Mouse (Mus musculus): Measurements from ENCODE around the gene Cacna2d3.

Cacna2d3 gene

GRCm38 (mm10) chr14:29391489-29391888 lies 330.2 kb downstream of the Cacna2d3 start:
- DNase-seq (ENCODE audit: low spot score in 2 of 2) = no peak

DNA sequence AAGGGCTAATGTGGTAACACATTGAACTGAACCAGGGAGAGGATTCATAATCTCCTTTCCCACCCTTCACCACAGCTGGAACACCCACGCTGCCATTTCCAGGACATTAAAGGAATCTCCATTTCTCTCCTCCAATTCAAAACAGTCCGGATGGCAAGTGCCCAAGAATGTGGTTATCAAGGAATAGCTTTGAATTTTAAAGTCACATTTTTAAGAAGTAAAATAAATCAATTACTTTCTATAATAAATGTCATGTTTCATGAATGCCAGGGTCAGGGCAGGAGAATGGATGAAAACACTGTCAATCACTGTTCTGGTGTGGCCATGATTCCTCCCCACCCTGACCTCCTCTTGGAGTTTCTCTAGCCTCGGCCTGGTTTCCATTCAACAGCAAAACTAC lies 333.9 kb downstream of the Cacna2d3 start:
- no peak for DNase-seq (ENCODE audit: low spot score in 2 of 2)

DNA sequence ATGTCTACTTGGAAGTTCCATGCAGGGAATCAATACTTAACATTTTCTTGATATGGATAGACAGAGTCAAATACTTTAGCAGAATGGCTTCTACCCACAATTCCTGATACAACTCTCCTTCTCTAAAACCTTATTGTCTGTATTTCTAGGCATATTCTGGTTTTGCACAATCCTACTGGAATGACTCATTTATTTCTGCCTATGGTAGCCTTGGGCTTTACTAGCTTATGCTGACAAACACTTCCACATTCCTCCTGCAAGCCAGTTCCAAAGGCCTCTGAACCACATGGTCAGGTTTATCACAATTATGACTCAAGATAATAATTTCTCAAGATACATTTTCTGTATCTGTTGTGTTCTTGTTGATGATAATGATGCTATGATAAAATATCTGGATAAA lies 336.2 kb downstream of the Cacna2d3 start:
- DNase-seq (ENCODE audit: low spot score in 2 of 2) = no peak

GRCm38 (mm10) chr14:29382786-29383185 lies 338.9 kb downstream of the Cacna2d3 start:
- DNase-seq (ENCODE audit: low spot score in 2 of 2) = no peak

- no peak for DNase-seq (ENCODE audit: low spot score in 2 of 2)
Measured at GRCm38 (mm10) chr14:29366911-29367310, 354.8 kb downstream of the Cacna2d3 start.

- no peak for DNase-seq (ENCODE audit: low spot score in 2 of 2)
Measured at GRCm38 (mm10) chr14:29362448-29362847, 359.2 kb downstream of the Cacna2d3 start.

DNA sequence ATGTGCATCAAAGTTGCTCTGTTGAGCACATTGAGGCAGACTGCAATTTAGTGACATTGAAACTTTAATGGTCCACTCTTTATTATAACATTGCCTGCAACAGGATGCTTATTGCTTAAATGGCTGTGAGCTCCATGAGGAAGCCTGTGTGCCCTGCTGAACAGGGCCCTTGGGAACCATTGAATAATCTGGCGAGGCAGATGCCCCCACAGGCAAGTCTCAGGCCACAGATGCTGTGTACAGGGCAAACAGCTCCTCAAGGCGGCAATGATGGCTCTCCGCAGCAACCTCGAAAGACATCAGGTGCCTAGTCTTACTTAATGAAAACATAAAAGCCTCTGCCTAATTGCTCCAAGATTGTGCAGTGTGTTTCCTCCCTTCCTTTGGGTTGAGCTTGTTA lies 371.0 kb downstream of the Cacna2d3 start:
- no peak for DNase-seq (ENCODE audit: low spot score in 2 of 2)

- DNase-seq (ENCODE audit: low spot score in 2 of 2) = no peak
Measured at GRCm38 (mm10) chr14:29341581-29341980, 380.1 kb downstream of the Cacna2d3 start.

GRCm38 (mm10) chr14:29340728-29341127 lies 380.9 kb downstream of the Cacna2d3 start:
- DNase-seq (ENCODE audit: low spot score in 2 of 2) = no peak

DNA sequence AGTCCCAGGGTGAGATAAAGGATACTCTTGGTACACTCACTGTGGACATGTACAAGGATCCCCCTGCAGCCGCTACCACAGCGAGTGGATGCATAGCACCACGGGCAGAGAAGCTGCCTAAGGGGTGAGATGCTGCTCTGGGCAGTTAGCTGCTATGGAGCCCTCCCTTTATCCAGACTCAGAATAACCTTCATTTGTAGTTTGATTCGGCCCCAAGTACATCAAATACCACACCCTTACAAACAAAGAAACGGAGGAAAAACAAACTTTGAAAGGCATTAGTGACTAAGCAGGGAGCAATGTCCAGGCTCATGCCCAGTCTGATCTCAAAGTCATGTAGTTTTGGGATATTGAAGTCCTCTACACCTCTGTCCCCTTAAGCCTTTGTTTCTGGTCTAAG lies 386.8 kb downstream of the Cacna2d3 start:
- no peak for DNase-seq (ENCODE audit: low spot score in 2 of 2)

- no peak for DNase-seq (ENCODE audit: low spot score in 2 of 2)
Measured at GRCm38 (mm10) chr14:29334216-29334615, 387.4 kb downstream of the Cacna2d3 start.

GRCm38 (mm10) chr14:29324430-29324782 lies 397.3 kb downstream of the Cacna2d3 start:
- no peak for DNase-seq (ENCODE audit: low spot score in 2 of 2)

DNA sequence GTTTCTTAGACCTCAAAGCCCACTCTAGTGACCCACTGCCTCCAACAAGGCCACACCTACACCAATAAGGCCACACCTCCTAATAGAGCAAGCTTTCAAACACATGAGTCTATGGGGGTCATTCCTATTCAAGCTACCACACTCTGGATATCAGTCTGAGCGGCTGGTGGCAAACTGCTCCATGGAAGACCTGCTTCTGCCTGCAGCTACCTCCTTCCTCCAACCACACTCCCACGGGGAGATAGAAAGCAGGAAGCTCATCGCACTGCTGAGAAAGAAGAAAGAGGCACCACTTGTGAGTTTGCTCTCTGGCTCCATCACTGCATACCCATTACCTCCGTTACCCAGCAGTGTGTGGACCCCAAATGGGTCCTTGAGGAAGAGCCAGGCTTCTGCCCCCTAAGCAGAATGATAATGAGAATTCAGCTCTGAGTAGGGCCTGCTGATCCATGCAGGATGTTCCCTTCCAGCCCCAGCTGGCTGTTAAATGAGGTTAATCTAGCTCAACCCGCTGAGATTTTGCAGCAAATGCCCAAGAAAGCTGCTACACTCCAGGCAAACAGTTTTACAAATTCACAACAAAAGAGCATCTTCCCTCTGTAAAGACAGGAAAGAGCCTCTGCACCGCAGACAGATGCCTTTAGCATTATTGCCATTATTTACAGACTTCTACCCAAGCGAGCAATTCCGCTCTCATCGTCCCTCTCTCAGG lies 397.8 kb downstream of the Cacna2d3 start:
- DNase-seq (ENCODE audit: low spot score in 2 of 2) = no peak

DNA sequence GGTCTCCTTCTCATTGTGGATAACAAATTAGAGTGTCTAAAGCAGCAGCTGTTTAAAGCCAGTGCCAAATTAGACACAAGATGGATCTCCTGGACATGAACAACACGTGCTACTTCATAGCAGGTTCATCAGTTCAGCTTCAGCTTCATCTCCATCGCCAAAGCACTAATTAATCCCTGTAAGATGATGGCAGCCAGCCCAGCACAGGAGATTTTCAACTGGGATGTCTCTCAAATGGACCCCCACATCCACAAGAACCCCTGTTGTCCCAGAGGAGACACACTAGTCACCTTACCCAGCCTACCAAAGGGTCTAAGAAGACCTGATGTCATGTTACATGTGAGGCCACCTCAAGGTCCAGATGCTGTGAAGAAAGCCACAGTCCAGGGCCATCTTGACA lies 408.2 kb downstream of the Cacna2d3 start:
- DNase-seq (ENCODE audit: low spot score in 2 of 2) = no peak

DNA sequence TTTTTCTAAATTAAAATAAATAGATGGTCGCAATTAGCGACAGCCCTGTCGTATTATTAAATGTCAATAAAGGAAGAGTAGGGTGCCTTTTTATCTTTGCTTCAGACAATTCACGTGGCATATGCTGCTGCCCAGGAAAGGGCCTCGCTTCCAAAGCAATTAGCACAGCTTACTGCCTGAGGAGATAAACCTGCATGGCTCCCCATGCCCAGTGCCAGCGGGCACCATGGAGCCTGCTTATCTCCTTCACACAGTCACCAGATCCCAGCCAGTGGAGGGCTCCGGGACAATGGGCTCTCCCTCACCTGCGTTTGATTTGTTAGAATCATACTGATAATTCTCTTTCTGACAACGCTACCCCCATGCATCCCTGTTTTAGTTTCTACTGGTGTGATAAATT lies 416.0 kb downstream of the Cacna2d3 start:
- DNase-seq (ENCODE audit: low spot score in 2 of 2) = no peak

- DNase-seq (ENCODE audit: low spot score in 2 of 2) = no peak
Measured at GRCm38 (mm10) chr14:29296185-29296754, 425.4 kb downstream of the Cacna2d3 start.

GRCm38 (mm10) chr14:29278901-29279300 lies 442.8 kb downstream of the Cacna2d3 start:
- DNase-seq (ENCODE audit: low spot score in 2 of 2) = no peak

DNA sequence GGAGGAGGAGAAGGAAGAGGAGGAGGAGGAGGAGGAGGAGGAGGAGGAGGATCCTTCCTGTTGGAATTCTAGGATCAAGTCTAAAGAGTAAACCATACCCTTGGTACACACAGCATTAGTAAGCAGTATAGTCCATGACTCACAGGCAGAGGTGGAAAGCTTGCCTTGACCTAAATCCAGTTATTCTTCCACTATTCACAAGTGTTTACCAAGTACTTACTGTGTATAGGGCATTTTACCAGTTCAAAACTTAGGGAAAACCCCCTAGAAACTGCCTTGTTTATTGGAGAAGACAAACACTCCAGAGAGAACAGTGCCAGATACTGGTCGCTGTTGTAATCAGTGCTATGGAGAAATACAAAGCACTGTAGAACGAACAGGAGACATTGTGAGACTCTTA lies 443.3 kb downstream of the Cacna2d3 start:
- no peak for DNase-seq (ENCODE audit: low spot score in 2 of 2)

GRCm38 (mm10) chr14:29277701-29278100 lies 444.0 kb downstream of the Cacna2d3 start:
- no peak for DNase-seq (ENCODE audit: low spot score in 2 of 2)

DNA sequence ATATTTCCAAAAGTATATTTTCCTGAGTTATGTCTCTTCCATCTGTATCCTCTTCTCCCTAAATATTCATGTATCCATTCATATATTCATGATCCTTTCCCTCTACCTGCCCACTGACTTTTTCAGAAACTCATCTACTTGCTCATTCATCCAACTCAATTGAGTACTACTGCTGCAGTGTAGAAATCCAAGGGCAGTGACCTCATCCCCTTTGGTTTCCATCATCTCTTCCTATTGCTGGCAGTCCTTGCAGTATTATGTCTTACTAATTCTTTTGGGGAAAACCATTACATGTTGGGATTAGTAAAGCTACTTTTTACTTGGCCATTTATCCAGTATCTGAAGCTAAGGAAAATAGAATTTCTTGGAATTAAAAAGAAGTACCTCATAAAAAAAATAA lies 447.8 kb downstream of the Cacna2d3 start:
- no peak for DNase-seq (ENCODE audit: low spot score in 2 of 2)

- no peak for DNase-seq (ENCODE audit: low spot score in 2 of 2)
Measured at GRCm38 (mm10) chr14:29270541-29270940, 451.1 kb downstream of the Cacna2d3 start.

DNA sequence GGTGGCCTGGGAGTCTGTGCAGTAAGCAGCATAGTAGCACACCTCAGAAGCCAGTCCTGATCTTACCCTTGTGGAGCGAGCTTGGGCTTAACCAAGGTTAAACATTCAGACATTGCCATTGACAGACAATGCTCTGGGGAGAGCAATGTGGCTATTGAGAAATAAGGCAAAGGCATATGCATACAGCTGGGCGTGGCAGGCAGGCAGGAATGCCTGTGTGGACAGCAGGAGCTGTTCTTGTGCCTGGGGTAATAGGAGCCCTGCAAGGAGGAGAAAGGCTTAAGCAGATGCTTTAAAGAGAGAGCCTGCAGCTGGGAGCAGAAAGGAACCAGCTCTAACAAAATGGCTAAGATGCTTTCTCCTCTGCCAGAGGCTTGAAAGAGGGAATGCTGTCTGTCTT lies 451.8 kb downstream of the Cacna2d3 start:
- no peak for DNase-seq (ENCODE audit: low spot score in 2 of 2)

- no peak for DNase-seq (ENCODE audit: low spot score in 2 of 2)
Measured at GRCm38 (mm10) chr14:29268609-29269008, 453.1 kb downstream of the Cacna2d3 start.
